Mouse (Mus musculus) heart, embryonic 15.5 days (tissue): ENCODE data around the gene Pcsk6. TPM values are rescaled to one million over a fixed set of nuclear protein-coding genes. Genes with fewer than 3 reads are reported as not detected.
A peak's percentile ranks its signal among the peaks of the same experiment; 100 is the strongest.
"Not testable (repeated sequence)": the region's sequence is repeated elsewhere in the genome, so short reads cannot be mapped to it uniquely, and the experiment has no call there.

Experiments
- ATAC-seq: fragments of 200-750 bp; cut with Nextera tagmentation; replicated peaks from 2 replicates; pipeline ENCODE4 v1.8.0; 2017; ENCODE audit warnings: low read depth, moderate TSS enrichment; ENCODE audit not compliant: insufficient number of reproducible peaks, insufficient read depth, low FRiP score
- H3K27ac ChIP-seq: fragments of 300-500 bp; sonication (generic); 2 replicates; pipeline ENCODE4 v1.5.1; 2015; ENCODE audit warnings: mild to moderate bottlenecking, inconsistent platforms
- H3K27me3 ChIP-seq: fragments of 300-500 bp; sonication (generic); 2 replicates; pipeline ENCODE4 v1.6.1; 2015; ENCODE audit warnings: inconsistent platforms
- H3K36me3 ChIP-seq: fragments of 300-500 bp; sonication (generic); 2 replicates; pipeline ENCODE4 v1.6.1; 2015; ENCODE audit warnings: mild to moderate bottlenecking, inconsistent platforms
- H3K4me1 ChIP-seq: fragments of 300-500 bp; sonication (generic); replicated peaks from 2 replicates; pipeline ENCODE4 v1.6.1; 2015; ENCODE audit warnings: inconsistent platforms
- H3K4me2 ChIP-seq: fragments of 300-500 bp; sonication (generic); 2 replicates; pipeline ENCODE4 v1.6.1; 2015; ENCODE audit warnings: inconsistent platforms, mild to moderate bottlenecking, moderate library complexity
- H3K4me3 ChIP-seq: fragments of 300-500 bp; sonication (generic); 2 replicates; pipeline ENCODE4 v1.5.1; 2015; ENCODE audit warnings: mild to moderate bottlenecking, inconsistent platforms
- H3K9ac ChIP-seq: fragments of 300-500 bp; sonication (generic); 2 replicates; pipeline ENCODE4 v1.6.1; 2015; ENCODE audit warnings: mild to moderate bottlenecking, inconsistent platforms
- H3K9me3 ChIP-seq: fragments of 300-500 bp; sonication (generic); replicated peaks from 2 replicates; pipeline ENCODE4 v1.6.1; 2016; ENCODE audit warnings: inconsistent platforms
- WGBS: fragments of 180-500 bp; shearing (Covaris S2); methylation state at CpG from one replicate; pipeline ENCODE4 v1.1.7; 2015; ENCODE audit warnings: mixed read lengths; 5-methylcytosine and 5-hydroxymethylcytosine counted together
- polyA plus RNA-seq: library from polyadenylated mRNA; unstranded; fragments of >200 nt; fragmentation: Nextera tagmentation; extraction: Ambion mirVana; gene quantifications from 2 replicates; pipeline ENCODE4 v1.2.1, GENCODE M21; 2015

The Pcsk6 gene
- polyA plus RNA-seq, 1 experiment from 2014 or later: 1.8 TPM

- no peaks in the 10 kb centered on the region for H3K36me3 ChIP-seq
- no peak overlapping the region for H3K9ac ChIP-seq
- no peak for ATAC-seq
- no peaks in the 10 kb centered on the region for H3K9me3 ChIP-seq
- H3K4me3 ChIP-seq: no peak overlapping the region
- WGBS: 76% methylated on average over 3 of the region's 3 CpGs
- no peaks in the 10 kb centered on the region for H3K4me1 ChIP-seq
- no peak overlapping the region for H3K4me2 ChIP-seq
- H3K27me3 ChIP-seq: 0 out of 2 replicates have a peak, but pooled peaks cover 3% of the 10 kb centered on the region
- H3K27ac ChIP-seq: no peak overlapping the region
These were observed 51.6 kb downstream of the Pcsk6 start for GRCm38 (mm10) chr7:65913088-65913610.

GRCm38 (mm10) chr7:65914761-65915301 is 53.3 kb downstream of the Pcsk6 start:
- Histone ChIP-seq H3K4me2 (no peak overlapping the region), H3K27ac (no peak overlapping the region), H3K9me3 (no peaks in the 10 kb centered on the region), H3K27me3 (0 out of 2 replicates have a peak, but pooled peaks cover 6% of the 10 kb centered on the region), H3K9ac (no peak overlapping the region), H3K4me3 (no peak overlapping the region), H3K4me1 (peaks cover 4% of the 10 kb centered on the region; the same call in 1 of the 2 replicates), H3K36me3 (no peaks in the 10 kb centered on the region)
- WGBS: 48% methylated on average over 11 of the region's 11 CpGs
- no peak for ATAC-seq

DNA sequence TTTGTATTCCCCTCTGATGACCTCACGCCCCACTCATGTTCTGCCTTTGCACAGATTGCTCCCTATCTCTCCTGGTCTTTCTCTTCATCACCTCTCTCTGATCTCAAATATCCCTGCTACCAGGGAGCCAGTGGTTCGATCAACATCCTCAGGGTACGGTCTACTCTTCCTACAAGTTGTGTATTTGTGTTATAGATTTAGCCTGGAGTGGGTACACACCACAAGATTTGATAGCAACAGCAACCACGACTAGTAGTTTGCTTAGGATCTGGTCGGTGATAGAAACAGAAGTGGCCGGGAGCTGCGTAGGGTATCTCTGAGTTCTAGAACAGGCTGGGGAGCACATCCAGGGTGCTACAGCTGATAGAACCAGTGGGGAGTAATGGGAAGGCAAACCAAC is 54.3 kb downstream of the Pcsk6 start:
- Histone ChIP-seq H3K9ac (no peak overlapping the region), H3K4me1 (peaks cover 7% of the 10 kb centered on the region; the same call in 1 of the 2 replicates), H3K27me3 (0 out of 2 replicates have a peak, but pooled peaks cover 6% of the 10 kb centered on the region), H3K36me3 (no peaks in the 10 kb centered on the region), H3K27ac (no peak overlapping the region), H3K4me3 (no peak overlapping the region), H3K4me2 (no peak overlapping the region), H3K9me3 (no peaks in the 10 kb centered on the region)
- WGBS: 83% methylated on average over 7 of the region's 7 CpGs
- no peak for ATAC-seq

DNA sequence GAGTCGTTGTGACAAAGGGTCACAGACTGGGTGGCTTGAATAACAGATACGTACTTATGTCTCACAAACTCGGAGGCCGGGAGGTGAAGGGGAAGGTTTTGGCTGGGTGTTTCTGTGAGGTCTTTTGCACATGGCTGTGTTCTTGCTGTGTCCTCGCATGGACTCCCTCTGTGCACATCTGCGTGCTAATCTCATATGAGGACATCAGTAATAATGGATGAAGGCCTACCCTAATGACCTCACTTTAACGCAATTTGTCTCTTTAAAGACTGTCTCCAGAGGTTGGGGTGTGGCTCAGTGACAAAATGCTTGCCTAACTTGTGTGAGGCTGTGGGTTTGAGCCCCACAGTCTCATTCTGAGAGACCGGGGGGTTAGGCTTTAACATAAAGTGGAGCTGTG is 55.0 kb downstream of the Pcsk6 start:
- Histone ChIP-seq H3K4me2 (no peak overlapping the region), H3K27ac (no peak overlapping the region), H3K9ac (no peak overlapping the region), H3K27me3 (0 out of 2 replicates have a peak, but pooled peaks cover 6% of the 10 kb centered on the region), H3K9me3 (no peaks in the 10 kb centered on the region), H3K4me3 (no peak overlapping the region), H3K4me1 (peaks cover 7% of the 10 kb centered on the region; the same call in 1 of the 2 replicates), H3K36me3 (no peaks in the 10 kb centered on the region)
- no peak for ATAC-seq
- 78% methylated on average over 8 of the region's 8 CpGs for WGBS

DNA sequence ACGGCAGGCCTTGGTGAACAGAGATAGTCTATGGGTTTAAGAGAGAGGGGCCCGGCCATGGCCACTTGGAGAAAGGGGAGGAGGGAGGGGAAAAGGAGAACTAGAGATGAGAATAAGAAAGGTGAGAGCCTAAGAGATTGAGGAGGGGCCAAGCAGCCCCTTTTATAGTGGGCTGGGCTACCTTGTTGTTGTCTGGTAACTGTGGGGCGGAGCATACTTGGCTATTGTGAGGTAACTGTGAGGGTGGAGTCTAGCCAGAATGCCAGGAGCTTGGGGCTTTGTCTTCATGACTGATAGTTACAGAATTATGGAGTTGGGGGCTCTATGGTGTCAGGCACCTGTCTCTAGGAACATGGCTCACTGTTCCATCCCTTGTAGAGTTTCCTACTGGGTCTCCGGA is 56.9 kb downstream of the Pcsk6 start:
- Histone ChIP-seq H3K4me1 (peaks cover 7% of the 10 kb centered on the region; the same call in 1 of the 2 replicates), H3K4me3 (no peak overlapping the region), H3K27me3 (0 out of 2 replicates have a peak, but pooled peaks cover 6% of the 10 kb centered on the region), H3K9ac (no peak overlapping the region), H3K4me2 (no peak overlapping the region), H3K27ac (no peak overlapping the region), H3K36me3 (no peaks in the 10 kb centered on the region), H3K9me3 (no peaks in the 10 kb centered on the region)
- WGBS: 92% methylated on average over 4 of the region's 4 CpGs
- no peak for ATAC-seq

DNA sequence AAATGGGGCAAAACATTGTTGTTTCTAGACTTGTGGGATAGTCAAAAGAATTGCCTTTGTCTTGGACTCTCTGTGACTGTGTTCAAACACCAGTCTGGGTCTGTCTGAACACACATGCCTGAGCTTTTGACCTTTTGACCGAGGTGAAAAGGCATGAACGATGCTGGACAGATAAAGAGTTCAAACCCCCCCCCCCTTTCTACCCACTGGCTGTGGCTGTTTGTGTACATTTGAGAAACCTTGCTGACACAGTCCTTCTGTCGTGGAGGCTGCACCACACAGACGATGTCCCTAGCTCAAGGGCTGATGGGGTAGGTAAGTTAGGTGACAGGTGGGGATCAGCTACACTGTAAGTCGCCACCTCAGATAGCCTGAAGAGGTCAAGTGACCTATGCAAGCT is 67.9 kb downstream of the Pcsk6 start:
- Histone ChIP-seq H3K27me3 (peaks cover 13% of the 10 kb centered on the region; the same call in 1 of the 2 replicates), H3K4me3 (no peak overlapping the region), H3K9ac (no peak overlapping the region), H3K27ac (no peak overlapping the region), H3K4me2 (0 out of 2 replicates have a peak overlapping the region, but pooled peaks have one; percentile 8), H3K36me3 (no peaks in the 10 kb centered on the region), H3K4me1 (peaks cover 23% of the 10 kb centered on the region), H3K9me3 (no peaks in the 10 kb centered on the region)
- 22% methylated on average over 5 of the region's 5 CpGs for WGBS
- ATAC-seq: no peak

- H3K9ac ChIP-seq: no peak overlapping the region
These were observed 68.9 kb downstream of the Pcsk6 start for GRCm38 (mm10) chr7:65930478-65930877.

GRCm38 (mm10) chr7:65934238-65934970 is 72.9 kb downstream of the Pcsk6 start:
- not testable (repeated sequence) for H3K9me3 ChIP-seq, H3K4me2 ChIP-seq, H3K4me3 ChIP-seq, H3K9ac ChIP-seq, ATAC-seq, H3K27ac ChIP-seq, H3K36me3 ChIP-seq
- 81% methylated on average over 3 of the region's 3 CpGs for WGBS
- Histone ChIP-seq H3K4me1 (peaks cover 19% of the 10 kb centered on the region), H3K27me3 (peaks cover 13% of the 10 kb centered on the region; the same call in 1 of the 2 replicates)

More at GRCm38 (mm10) chr7:65930478-65930877, 68.9 kb downstream of the Pcsk6 start:
- no peak overlapping the region for H3K4me2 ChIP-seq
- peak; percentile 85 for ATAC-seq
- H3K27ac ChIP-seq: 0 out of 2 replicates have a peak overlapping the region, but pooled peaks have one; percentile 29
- no peaks in the 10 kb centered on the region for H3K36me3 ChIP-seq
- peaks cover 23% of the 10 kb centered on the region for H3K4me1 ChIP-seq
- peaks cover 13% of the 10 kb centered on the region; the same call in 1 of the 2 replicates for H3K27me3 ChIP-seq
- 35% methylated on average over 11 of the region's 11 CpGs for WGBS
- no peak overlapping the region for H3K4me3 ChIP-seq
- no peaks in the 10 kb centered on the region for H3K9me3 ChIP-seq

DNA sequence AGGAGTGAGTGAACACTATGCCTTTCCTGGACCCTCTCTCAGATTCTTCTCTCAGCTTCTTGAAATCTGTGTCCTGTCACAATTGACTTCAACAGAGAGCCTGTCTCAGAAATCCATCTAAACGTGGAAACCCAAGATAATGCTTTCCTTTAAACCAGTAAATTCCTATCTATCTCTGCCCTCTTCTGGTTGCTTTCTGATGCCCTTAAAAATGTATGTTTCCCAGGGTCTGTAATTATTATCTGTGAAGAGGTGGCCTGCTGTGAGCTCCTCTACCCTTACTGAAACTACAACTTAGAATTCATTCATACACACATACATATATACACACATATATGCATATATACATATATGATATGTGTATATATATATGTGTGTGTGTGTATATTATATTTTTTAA is 73.7 kb downstream of the Pcsk6 start:
- Histone ChIP-seq H3K27ac (no peak overlapping the region), H3K36me3 (no peaks in the 10 kb centered on the region), H3K27me3 (peaks cover 13% of the 10 kb centered on the region; the same call in 1 of the 2 replicates), H3K4me2 (no peak overlapping the region), H3K4me1 (peaks cover 11% of the 10 kb centered on the region), H3K4me3 (no peak overlapping the region), H3K9me3 (no peaks in the 10 kb centered on the region), H3K9ac (no peak overlapping the region)
- ATAC-seq: no peak
- 19% methylated on average over 1 of the region's 1 CpGs for WGBS

- peak; percentile 55; the same call in 1 of the 2 replicates for ATAC-seq
- no peaks in the 10 kb centered on the region for H3K9me3 ChIP-seq
- peak overlapping the region; percentile 7; the same call in 1 of the 2 replicates for H3K4me2 ChIP-seq
- H3K9ac ChIP-seq: no peak overlapping the region
- WGBS: 17% methylated on average over 7 of the region's 7 CpGs
- no peaks in the 10 kb centered on the region for H3K36me3 ChIP-seq
- no peak overlapping the region for H3K4me3 ChIP-seq
- H3K4me1 ChIP-seq: peaks cover 9% of the 10 kb centered on the region; the same call in 1 of the 2 replicates
- H3K27ac ChIP-seq: no peak overlapping the region
- H3K27me3 ChIP-seq: no peaks in the 10 kb centered on the region; the same call in 1 of the 2 replicates
These were observed 79.5 kb downstream of the Pcsk6 start for GRCm38 (mm10) chr7:65940988-65941387.

DNA sequence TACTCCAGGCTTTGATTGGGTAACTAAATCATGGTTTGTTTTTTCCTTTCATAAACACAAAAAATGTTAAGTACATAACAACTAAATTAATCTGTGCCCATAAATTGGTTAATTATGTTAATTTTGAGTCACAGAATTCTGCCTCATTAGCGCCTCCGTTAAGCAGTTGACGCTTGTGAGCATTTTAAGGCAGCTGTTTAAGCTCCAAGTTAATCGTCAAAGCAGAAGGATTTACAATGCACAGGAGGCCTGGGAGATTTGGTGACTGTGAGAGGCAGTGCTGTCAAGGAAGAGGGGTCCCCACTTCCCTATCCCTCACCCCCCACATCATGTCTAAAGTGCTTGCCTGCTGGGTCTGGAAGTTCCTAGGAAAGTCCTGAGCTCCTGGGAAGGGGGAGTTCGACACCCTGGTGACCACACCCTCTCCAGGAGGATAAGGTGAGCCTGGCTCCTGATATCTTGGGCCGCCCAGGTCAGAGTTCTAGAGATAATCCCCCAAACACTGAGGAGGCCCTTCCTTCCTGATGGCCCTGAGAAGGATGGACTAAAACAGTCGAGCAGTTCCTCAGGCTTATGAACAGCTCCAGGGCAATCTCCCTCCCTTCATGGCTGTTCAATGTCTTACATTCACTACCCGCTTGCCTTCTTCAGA is 83.9 kb downstream of the Pcsk6 start:
- no peaks in the 10 kb centered on the region; the same call in 1 of the 2 replicates for H3K27me3 ChIP-seq
- ATAC-seq: no peak
- H3K9ac ChIP-seq: no peak overlapping the region
- H3K4me2 ChIP-seq: no peak overlapping the region
- no peak overlapping the region for H3K4me3 ChIP-seq
- no peaks in the 10 kb centered on the region for H3K9me3 ChIP-seq
- H3K4me1 ChIP-seq: peaks cover 9% of the 10 kb centered on the region; the same call in 1 of the 2 replicates
- H3K27ac ChIP-seq: no peak overlapping the region
- no peaks in the 10 kb centered on the region for H3K36me3 ChIP-seq
- 67% methylated on average over 8 of the region's 8 CpGs for WGBS
